Mouse (Mus musculus): ENCODE measurements around the gene Tspan2.

Gene Tspan2

GRCm38 (mm10) chr3:102764850-102765249, 30.5 kb downstream of the Tspan2 start:
- no peak for DNase-seq (ENCODE audit: low spot score in 2 of 2)

- DNase-seq (ENCODE audit: low spot score in 2 of 2), result no peak
These were observed 38.7 kb downstream of the Tspan2 start for GRCm38 (mm10) chr3:102773018-102773417.

GRCm38 (mm10) chr3:102782618-102783017, 48.3 kb downstream of the Tspan2 start, which contains the start of gene Tshb:
Gene Tshb, minus strand, starts transcription at chr3:102782718.
- DNase-seq (ENCODE audit: low spot score in 2 of 2), result no peak

- no peak for DNase-seq (ENCODE audit: low spot score in 2 of 2)
These were observed 53.0 kb downstream of the Tspan2 start for GRCm38 (mm10) chr3:102787369-102787768.

- peak; percentile 56 to 75 for DNase-seq (ENCODE audit: low spot score in 2 of 2)
These were observed 69.6 kb downstream of the Tspan2 start for GRCm38 (mm10) chr3:102803937-102804336.

GRCm38 (mm10) chr3:102842386-102842785, 108.1 kb downstream of the Tspan2 start:
- DNase-seq (ENCODE audit: low spot score in 2 of 2), result no peak

GRCm38 (mm10) chr3:102848661-102849060, 114.3 kb downstream of the Tspan2 start:
- DNase-seq (ENCODE audit: low spot score in 2 of 2), result no peak
